Mouse (Mus musculus) layer of hippocampus, postnatal 25 days (tissue): ENCODE measurements around the gene Decr2. TPM values are rescaled to one million over a fixed set of nuclear protein-coding genes. Genes with fewer than 3 reads are reported as not detected.
A peak's percentile ranks its signal among the peaks of the same experiment; 100 is the strongest.
"Not testable (repeated sequence)": the region's sequence is repeated elsewhere in the genome, so short reads cannot be mapped to it uniquely, and the experiment has no call there.

ENCODE experiments used
- DNase-seq, 2 experiments: peaks; one replicate each; pipeline ENCODE4 v3.0.0; 2022; ENCODE audit warnings: mixed read lengths in 2 of 2, low spot score in 1 of 2; ENCODE audit errors: extremely low spot score in 1 of 2
- total RNA-seq, 2 experiments: library from RNA; stranded (reverse); gene quantifications; 2 replicates each; pipeline ENCODE4 v1.2.3; 2021

Gene Decr2
- 10 to 100 TPM; 27.2 to 28.2 TPM for total RNA-seq

GRCm38 (mm10) chr17:26089905-26090632 is at the start of gene Decr2:
TSS of gene Decr2 (minus strand) at chr17:26090337.
- peak; percentile 79 to 85 for DNase-seq

GRCm38 (mm10) chr17:26138901-26139381 is 48.8 kb upstream of the Decr2 start:
- DNase-seq: peak in 1 of 2 experiments; percentile 36

GRCm38 (mm10) chr17:26138239-26138836 is 48.2 kb upstream of the Decr2 start, which contains the start of gene Axin1:
TSS of gene Axin1 (plus strand) at chr17:26138688.
- peak; percentile 75 to 88 for DNase-seq

- DNase-seq: no peak
These were observed 47.6 kb upstream of the Decr2 start for GRCm38 (mm10) chr17:26137751-26138130.

- DNase-seq: no peak
These were observed 47.1 kb upstream of the Decr2 start for GRCm38 (mm10) chr17:26137106-26137750.

GRCm38 (mm10) chr17:26131856-26132853 is 42.0 kb upstream of the Decr2 start:
- no peak for DNase-seq

GRCm38 (mm10) chr17:26131062-26131732 is 41.1 kb upstream of the Decr2 start:
- DNase-seq: no peak

- DNase-seq: no peak
These were observed 35.1 kb upstream of the Decr2 start for GRCm38 (mm10) chr17:26125226-26125625.

GRCm38 (mm10) chr17:26124560-26124959 is 34.4 kb upstream of the Decr2 start:
- no peak for DNase-seq

- peak; percentile 80 to 87 for DNase-seq
These were observed 33.1 kb upstream of the Decr2 start, which contains the start of gene Mrpl28 for GRCm38 (mm10) chr17:26123267-26123684. TSS of gene Mrpl28 (plus strand) at chr17:26123500.

GRCm38 (mm10) chr17:26122431-26123140 is 32.4 kb upstream of the Decr2 start:
- DNase-seq: no peak

- DNase-seq: peak in 1 of 2 experiments; percentile 62
These were observed 29.9 kb upstream of the Decr2 start for GRCm38 (mm10) chr17:26119766-26120710.

GRCm38 (mm10) chr17:26116503-26117258 is 26.5 kb upstream of the Decr2 start:
- DNase-seq: no peak

GRCm38 (mm10) chr17:26115956-26116487 is 25.9 kb upstream of the Decr2 start:
- DNase-seq: no peak

GRCm38 (mm10) chr17:26115205-26115898 is 25.2 kb upstream of the Decr2 start:
- DNase-seq: no peak

GRCm38 (mm10) chr17:26114461-26114860 is 24.3 kb upstream of the Decr2 start:
- not testable (repeated sequence) for DNase-seq
